Mouse (Mus musculus) small intestine, adult 2 months (tissue): ENCODE data around the gene Bscl2.

Experiments
- CTCF ChIP-seq: fragments of 200-500 bp; IDR thresholded peaks from 2 replicates; pipeline ENCODE4 v1.5.1; 2012; ENCODE audit warnings: low read depth, mild to moderate bottlenecking, control low read depth, inconsistent platforms, low read length, moderate library complexity, mixed read lengths; ENCODE audit not compliant: insufficient replicate concordance, insufficient read length; ENCODE audit errors: extremely low read depth
- POLR2A ChIP-seq: fragments of 200-500 bp; IDR thresholded peaks from 2 replicates; pipeline ENCODE4 v1.6.1; 2012; ENCODE audit warnings: low read depth, mild to moderate bottlenecking, control low read depth, inconsistent platforms, low read length, moderate library complexity

GRCm38 (mm10) chr19:8848356-8848755 lies 11.1 kb downstream of the Bscl2 start:
- TF ChIP-seq POLR2A = no peak
- TF ChIP-seq CTCF = no peak
